Mouse (Mus musculus) midbrain, embryonic 14.5 days (tissue): Measurements from ENCODE around the gene Psmc3ip. TPM values are rescaled to one million over a fixed set of nuclear protein-coding genes. Genes with fewer than 3 reads are reported as not detected.

Source experiments
- ATAC-seq: fragments of 200-750 bp; cut with Nextera tagmentation; 2 replicates; pipeline ENCODE4 v1.8.0; 2017; ENCODE audit warnings: moderate number of reproducible peaks, moderate library complexity; ENCODE audit not compliant: low FRiP score, low TSS enrichment
- DNase-seq: peaks from one replicate; pipeline ENCODE4 v3.0.0-alpha.2; 2015
- H3K27ac ChIP-seq: fragments of 300-500 bp; sonication (generic); replicated peaks from 2 replicates; pipeline ENCODE4 v1.5.1; 2014; ENCODE audit warnings: mild to moderate bottlenecking, low read depth, low read length, moderate library complexity
- H3K27me3 ChIP-seq: fragments of 300-500 bp; sonication (generic); 2 replicates; pipeline ENCODE4 v1.6.1; 2014; ENCODE audit warnings: low read length, control low read depth, mixed read lengths; ENCODE audit not compliant: control insufficient read depth, insufficient read depth
- H3K36me3 ChIP-seq: fragments of 300-500 bp; sonication (generic); 2 replicates; pipeline ENCODE4 v1.6.1; 2014; ENCODE audit warnings: low read length, control low read depth; ENCODE audit not compliant: control insufficient read depth, insufficient read depth
- H3K4me1 ChIP-seq: fragments of 300-500 bp; sonication (generic); 2 replicates; pipeline ENCODE4 v1.6.1; 2014; ENCODE audit warnings: mild to moderate bottlenecking, antibody characterized with exemption, low read length, control low read depth; ENCODE audit not compliant: control insufficient read depth, insufficient read depth
- H3K4me2 ChIP-seq: fragments of 300-500 bp; sonication (generic); 2 replicates; pipeline ENCODE4 v1.6.1; 2014; ENCODE audit warnings: mild to moderate bottlenecking, low read length, moderate library complexity
- H3K4me3 ChIP-seq: fragments of 300-500 bp; sonication (generic); replicated peaks from 2 replicates; pipeline ENCODE4 v1.5.1; 2014; ENCODE audit warnings: low read depth, low read length
- H3K9ac ChIP-seq: fragments of 300-500 bp; sonication (generic); replicated peaks from 2 replicates; pipeline ENCODE4 v1.6.1; 2014; ENCODE audit warnings: mild to moderate bottlenecking, low read length, moderate library complexity
- H3K9me3 ChIP-seq: fragments of 300-500 bp; sonication (generic); 2 replicates; pipeline ENCODE4 v1.6.1; 2016; ENCODE audit warnings: low read length, control low read depth, mixed read lengths; ENCODE audit not compliant: control insufficient read depth
- WGBS: fragments of 180-500 bp; shearing (Covaris S2); extraction: QIAGEN DNeasy Blood & Tissue Kit; methylation state at CpG from one replicate; pipeline ENCODE4 v1.1.7; 2014; 5-methylcytosine and 5-hydroxymethylcytosine counted together
- polyA plus RNA-seq: library from polyadenylated mRNA; unstranded; fragments of >200 nt; fragmentation: Nextera tagmentation; extraction: Ambion mirVana; gene quantifications from 2 replicates; pipeline ENCODE4 v1.2.1, GENCODE M21; 2014

The Psmc3ip gene
- polyA plus RNA-seq, 1 experiment from 2014 or later, result 19.2 TPM

DNA sequence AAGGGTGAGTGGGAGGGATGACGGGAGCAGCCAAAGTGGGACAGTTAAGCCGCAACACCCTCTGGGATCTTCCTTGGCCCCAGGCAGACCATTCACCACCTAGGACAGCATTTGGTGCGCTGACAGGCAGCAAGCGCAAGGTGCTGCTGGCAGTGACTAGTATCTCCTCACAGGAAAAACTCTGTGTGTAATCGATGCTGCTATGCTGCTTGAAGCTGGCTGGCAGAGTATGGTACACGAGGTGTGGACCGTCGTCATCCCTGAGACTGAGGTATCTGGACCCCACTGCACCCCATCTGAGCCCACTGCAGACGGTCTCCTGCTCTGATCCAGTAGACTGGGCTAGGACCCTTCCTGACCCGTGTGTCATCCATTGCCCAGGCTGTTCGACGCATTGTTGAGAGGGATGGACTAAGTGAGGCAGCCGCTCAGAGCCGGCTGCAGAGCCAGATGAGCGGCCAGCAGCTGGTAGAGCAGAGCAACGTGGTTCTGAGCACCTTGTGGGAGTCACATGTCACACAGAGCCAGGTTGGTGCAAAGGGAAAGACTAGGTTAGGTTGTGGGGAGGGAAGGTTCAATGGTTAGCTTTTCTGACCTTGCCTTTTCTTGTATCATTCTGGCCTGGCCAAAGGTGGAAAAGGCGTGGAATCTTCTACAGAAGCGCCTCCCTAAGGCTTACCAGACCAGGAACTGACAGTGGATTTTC lies 9.5 kb downstream of the Psmc3ip start:
- peaks cover 33% of the 10 kb centered on the region for H3K4me1 ChIP-seq
- no peak overlapping the region for H3K4me3 ChIP-seq
- peak overlapping the region; percentile 86; the same call in 1 of the 2 replicates for H3K27ac ChIP-seq
- H3K36me3 ChIP-seq, result peaks cover 35% of the 10 kb centered on the region
- 93% methylated on average over 18 of the region's 18 CpGs for WGBS
- no peak overlapping the region for H3K9ac ChIP-seq
- peak overlapping the region; percentile 94 for H3K4me2 ChIP-seq
- no peak for DNase-seq
- peaks cover 5% of the 10 kb centered on the region for H3K27me3 ChIP-seq
- no peak for ATAC-seq
- no peaks in the 10 kb centered on the region for H3K9me3 ChIP-seq

DNA sequence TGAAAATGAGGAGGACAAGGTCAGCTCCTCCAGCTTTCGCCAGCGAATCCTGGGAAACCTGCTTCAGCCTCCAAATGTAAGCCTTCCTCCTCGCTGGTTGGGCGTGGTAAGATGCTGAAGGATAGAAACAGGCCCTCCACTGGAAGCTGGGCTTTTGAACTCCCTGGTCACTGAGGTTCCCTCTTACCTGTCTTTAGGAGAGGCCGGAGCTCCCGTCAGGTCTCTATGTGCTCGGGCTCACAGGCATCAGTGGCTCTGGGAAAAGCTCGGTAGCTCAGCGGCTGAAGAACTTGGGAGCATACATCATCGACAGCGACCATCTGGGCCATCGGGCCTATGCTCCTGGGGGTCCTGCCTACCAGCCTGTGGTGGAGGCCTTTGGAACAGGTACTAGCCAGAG lies 10.4 kb downstream of the Psmc3ip start:
- Histone ChIP-seq H3K27ac (no peak overlapping the region), H3K4me2 (no peak overlapping the region), H3K4me3 (no peak overlapping the region), H3K36me3 (peaks cover 26% of the 10 kb centered on the region), H3K9me3 (no peaks in the 10 kb centered on the region), H3K9ac (no peak overlapping the region), H3K27me3 (peaks cover 15% of the 10 kb centered on the region), H3K4me1 (peaks cover 33% of the 10 kb centered on the region)
- 93% methylated on average over 12 of the region's 12 CpGs for WGBS
- ATAC-seq (no peak), DNase-seq (no peak)

DNA sequence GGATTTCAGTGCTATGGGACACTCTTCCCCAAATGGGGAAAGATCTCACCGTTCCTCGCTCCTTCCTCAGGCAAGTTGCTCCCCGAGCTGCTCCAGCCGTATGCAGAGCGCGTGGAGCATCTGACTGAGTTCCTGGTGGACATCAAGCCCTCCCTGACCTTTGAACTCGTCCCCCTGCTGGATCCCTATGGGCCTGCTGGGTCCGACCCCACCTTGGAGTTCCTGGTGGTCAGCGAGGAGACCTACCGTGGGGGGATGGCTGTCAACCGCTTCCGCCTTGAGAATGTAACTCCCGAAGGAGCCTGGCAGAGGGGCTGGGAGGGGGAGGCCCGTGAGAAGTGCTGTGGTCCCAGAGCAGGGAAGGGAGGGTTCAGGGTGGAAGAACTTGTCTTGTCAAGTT lies 11.0 kb downstream of the Psmc3ip start:
- Histone ChIP-seq H3K9ac (no peak overlapping the region), H3K27ac (no peak overlapping the region), H3K36me3 (peaks cover 20% of the 10 kb centered on the region), H3K27me3 (peaks cover 20% of the 10 kb centered on the region), H3K9me3 (no peaks in the 10 kb centered on the region), H3K4me1 (peaks cover 33% of the 10 kb centered on the region), H3K4me3 (no peak overlapping the region), H3K4me2 (no peak overlapping the region)
- DNase-seq (no peak), ATAC-seq (no peak)
- 88% methylated on average over 14 of the region's 14 CpGs for WGBS

DNA sequence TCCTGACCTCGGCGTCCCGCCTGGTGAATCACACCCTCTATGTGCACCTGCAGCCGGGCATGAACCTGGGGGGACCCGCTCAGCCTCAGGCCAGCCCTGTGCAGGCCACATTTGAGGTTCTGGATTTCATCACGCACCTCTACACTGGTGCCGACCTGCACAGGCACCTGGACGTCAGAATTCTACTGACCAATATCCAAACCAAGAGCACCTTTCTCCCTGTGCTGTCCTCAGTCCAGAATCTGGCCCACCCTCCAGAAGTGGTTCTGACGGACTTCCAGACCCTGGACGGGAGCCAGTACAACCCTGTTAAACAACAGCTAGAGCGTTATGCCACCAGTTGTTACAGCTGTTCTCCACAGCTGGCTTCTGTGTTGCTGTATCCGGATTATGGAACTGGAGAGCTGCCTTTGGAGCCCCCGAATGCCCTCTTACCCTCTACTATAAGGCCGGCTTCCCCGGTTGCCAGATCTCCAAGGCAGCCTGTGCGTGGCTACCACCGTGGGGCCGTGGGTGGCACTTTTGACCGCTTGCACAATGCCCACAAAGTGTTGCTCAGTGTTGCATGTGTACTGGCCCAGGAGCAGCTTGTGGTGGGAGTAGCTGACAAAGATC lies 12.0 kb downstream of the Psmc3ip start:
- Histone ChIP-seq H3K9me3 (no peaks in the 10 kb centered on the region), H3K27me3 (peaks cover 31% of the 10 kb centered on the region), H3K4me2 (peak overlapping the region; percentile 100), H3K4me1 (peaks cover 32% of the 10 kb centered on the region), H3K36me3 (peaks cover 10% of the 10 kb centered on the region), H3K4me3 (peak overlapping the region; percentile 68), H3K9ac (peak overlapping the region; percentile 84), H3K27ac (peak overlapping the region; percentile 89)
- ATAC-seq (no peak; the same call in 1 of the 2 replicates), DNase-seq (no peak)
- 37% methylated on average over 19 of the region's 19 CpGs for WGBS

DNA sequence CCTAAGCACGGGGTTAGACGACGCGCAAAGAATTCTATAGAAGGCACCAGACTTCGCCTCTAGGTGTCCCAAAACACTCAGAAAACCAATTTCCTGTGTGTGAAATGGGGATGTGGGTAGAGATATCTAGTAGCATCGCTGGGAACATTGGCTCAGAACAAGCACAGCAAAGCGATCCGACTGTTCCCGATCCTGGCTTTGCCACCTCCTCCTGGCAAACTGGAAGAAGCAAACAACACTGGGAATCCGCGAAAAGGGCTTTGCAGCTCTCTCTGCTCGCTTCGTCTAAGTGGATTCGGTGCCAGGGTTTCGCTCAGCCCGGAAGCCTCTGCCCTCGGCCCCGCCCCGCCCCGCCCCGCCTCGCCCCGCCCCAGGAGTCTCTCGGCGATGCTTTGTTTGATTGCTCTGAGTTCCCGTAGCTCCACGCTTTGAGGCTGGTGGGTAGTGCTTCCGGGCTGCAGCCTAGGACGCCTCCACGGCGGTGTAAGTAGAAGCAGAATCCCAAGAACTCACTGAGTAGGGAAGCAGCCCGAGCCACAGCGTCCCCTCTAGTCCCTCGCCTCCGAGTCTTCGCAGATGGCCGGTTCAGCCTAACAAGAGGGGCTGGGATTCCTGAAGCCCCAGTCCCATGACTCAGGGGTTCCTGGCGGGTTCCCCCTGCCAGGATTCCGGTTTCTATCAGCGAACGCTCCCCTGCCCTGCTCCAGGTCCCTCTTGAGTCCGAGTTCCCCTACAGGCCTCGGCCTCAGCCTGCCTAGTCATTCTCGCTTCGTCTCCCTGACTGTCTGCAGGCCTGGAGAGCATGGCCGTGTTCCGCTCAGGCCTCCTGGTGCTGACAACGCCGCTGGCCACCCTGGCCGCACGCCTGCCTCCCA lies 12.8 kb downstream of the Psmc3ip start, which contains the start of gene Coasy:
Coasy (plus strand) TSS at position 358 of the 875 bp plus-strand sequence.
- peaks cover 38% of the 10 kb centered on the region for H3K27me3 ChIP-seq
- peaks cover 10% of the 10 kb centered on the region; the same call in 1 of the 2 replicates for H3K36me3 ChIP-seq
- peak; percentile 94 for DNase-seq
- peak within 1 kb of the TSS; percentile 89 for H3K27ac ChIP-seq
- H3K9me3 ChIP-seq, result no peaks in the 10 kb centered on the region
- peaks cover 25% of the 10 kb centered on the region for H3K4me1 ChIP-seq
- peak within 1 kb of the TSS; percentile 68 for H3K4me3 ChIP-seq
- under 1% methylated on average over 51 of the region's 51 CpGs for WGBS
- ATAC-seq, result peak; percentile 86
- H3K4me2 ChIP-seq, result peak within 1 kb of the TSS; percentile 100
- peak within 1 kb of the TSS; percentile 84 for H3K9ac ChIP-seq

DNA sequence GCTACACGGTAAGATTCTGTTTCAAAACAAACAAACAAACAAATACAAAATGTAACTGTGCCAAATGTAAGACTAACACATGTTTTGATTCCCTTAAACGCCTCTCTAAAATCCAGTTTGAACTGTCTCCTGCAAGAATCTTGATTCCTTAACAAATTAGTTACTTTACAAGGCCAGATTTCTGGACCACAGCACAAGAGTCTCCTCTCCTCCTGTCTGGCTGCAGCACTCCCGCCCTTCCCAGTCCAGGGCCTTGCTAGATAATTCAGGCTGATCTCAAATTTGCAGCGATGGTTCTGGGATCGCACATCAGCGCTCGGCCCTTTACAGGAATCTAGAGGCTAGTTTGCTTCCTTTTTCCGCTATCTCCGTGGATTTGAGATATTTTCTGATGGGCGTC lies 13.6 kb downstream of the Psmc3ip start:
- DNase-seq (no peak), ATAC-seq (no peak)
- Histone ChIP-seq H3K27ac (peak overlapping the region; percentile 89), H3K9ac (peak overlapping the region; percentile 84), H3K27me3 (peaks cover 39% of the 10 kb centered on the region), H3K4me2 (peak overlapping the region; percentile 100), H3K4me3 (peak overlapping the region; percentile 68), H3K36me3 (peaks cover 10% of the 10 kb centered on the region; the same call in 1 of the 2 replicates), H3K9me3 (no peaks in the 10 kb centered on the region), H3K4me1 (peaks cover 23% of the 10 kb centered on the region)
- WGBS, result 7% methylated on average over 10 of the region's 10 CpGs

DNA sequence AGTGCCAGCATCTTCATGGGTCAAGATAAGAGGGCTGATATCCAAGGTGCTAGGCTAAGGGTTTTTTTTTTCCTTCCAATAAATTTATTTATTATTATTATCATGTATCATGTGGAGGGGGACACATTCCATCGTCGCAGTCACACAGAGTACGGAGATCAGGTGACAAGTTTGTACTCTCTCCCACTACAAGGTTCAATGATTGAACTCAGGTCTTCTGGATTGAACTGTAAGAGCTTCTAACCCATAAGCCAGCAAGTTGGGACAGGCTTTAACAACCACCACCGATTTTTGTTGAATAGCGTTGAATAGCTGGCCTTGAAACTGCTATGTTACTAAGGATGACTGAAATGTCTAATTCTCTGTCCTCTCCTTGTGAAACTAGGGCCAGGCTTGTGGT lies 14.8 kb downstream of the Psmc3ip start:
- no peak overlapping the region for H3K4me3 ChIP-seq
- no peak overlapping the region for H3K4me2 ChIP-seq
- peaks cover 39% of the 10 kb centered on the region for H3K27me3 ChIP-seq
- WGBS, result 58% methylated on average over 5 of the region's 5 CpGs
- DNase-seq, result no peak
- H3K9ac ChIP-seq, result no peak overlapping the region
- no peaks in the 10 kb centered on the region for H3K9me3 ChIP-seq
- H3K36me3 ChIP-seq, result peaks cover 6% of the 10 kb centered on the region; the same call in 1 of the 2 replicates
- H3K4me1 ChIP-seq, result peaks cover 14% of the 10 kb centered on the region
- H3K27ac ChIP-seq, result no peak overlapping the region
- ATAC-seq, result no peak

DNA sequence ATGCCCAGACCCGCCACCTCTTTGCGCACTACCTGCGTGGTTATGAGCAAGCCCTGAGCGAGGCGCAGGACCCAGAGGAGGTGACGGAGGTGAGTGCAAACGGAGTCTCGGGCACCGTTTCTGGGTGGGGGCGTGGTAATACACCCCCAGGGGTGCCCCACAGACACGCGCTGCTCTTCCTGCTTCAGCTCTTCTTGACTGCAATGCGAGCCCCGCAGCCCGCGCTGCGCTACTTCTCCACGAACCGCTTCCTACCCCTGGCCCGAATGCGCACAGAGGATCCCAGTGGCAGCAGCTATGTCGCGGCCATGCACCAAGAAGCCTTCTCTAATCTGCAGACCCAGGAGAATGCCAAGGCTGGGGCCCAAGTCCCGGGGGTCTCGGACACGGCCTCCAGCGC lies 15.5 kb downstream of the Psmc3ip start:
- Histone ChIP-seq H3K9ac (no peak overlapping the region), H3K4me2 (no peak overlapping the region), H3K4me1 (peaks cover 14% of the 10 kb centered on the region), H3K9me3 (no peaks in the 10 kb centered on the region), H3K27ac (no peak overlapping the region), H3K4me3 (no peak overlapping the region), H3K27me3 (peaks cover 39% of the 10 kb centered on the region), H3K36me3 (peaks cover 2% of the 10 kb centered on the region; the same call in 1 of the 2 replicates)
- no peak for ATAC-seq
- no peak for DNase-seq
- WGBS, result 4% methylated on average over 27 of the region's 27 CpGs
